Mouse (Mus musculus) testis, adult 2 months (tissue): ENCODE data around the gene Dyx1c1. TPM values are rescaled to one million over a fixed set of nuclear protein-coding genes. Genes with fewer than 3 reads are reported as not detected.

Experiments used
- H3K27ac ChIP-seq: fragments of 200-500 bp; 2 replicates; pipeline ENCODE4 v1.5.1; 2012; ENCODE audit warnings: low read depth, low read length; ENCODE audit not compliant: control insufficient read depth, insufficient read depth
- H3K27me3 ChIP-seq: fragments of 200-500 bp; 2 replicates; pipeline ENCODE4 v1.6.1; 2012; ENCODE audit warnings: mild to moderate bottlenecking, low read length, moderate library complexity; ENCODE audit not compliant: control insufficient read depth, insufficient read depth
- H3K36me3 ChIP-seq: fragments of 200-500 bp; 2 replicates; pipeline ENCODE4 v1.6.1; 2012; ENCODE audit warnings: mild to moderate bottlenecking, low read length; ENCODE audit not compliant: control insufficient read depth, insufficient read depth
- H3K4me1 ChIP-seq: fragments of 200-500 bp; 2 replicates; pipeline ENCODE4 v1.6.1; 2012; ENCODE audit warnings: low read length; ENCODE audit not compliant: control insufficient read depth, insufficient read depth
- H3K4me3 ChIP-seq: fragments of 200-500 bp; 2 replicates; pipeline ENCODE4 v1.5.1; 2012; ENCODE audit warnings: low read depth, mild to moderate bottlenecking, low read length, moderate library complexity, mixed read lengths; ENCODE audit not compliant: control insufficient read depth
- CTCF ChIP-seq: fragments of 200-500 bp; IDR thresholded peaks from 2 replicates; pipeline ENCODE4 v1.5.1; 2012; ENCODE audit warnings: low read depth, mild to moderate bottlenecking, inconsistent platforms, low read length, moderate library complexity; ENCODE audit not compliant: control insufficient read depth, insufficient read depth, insufficient replicate concordance
- POLR2A ChIP-seq: fragments of 200-500 bp; IDR thresholded peaks from 2 replicates; pipeline ENCODE4 v1.6.1; 2012; ENCODE audit warnings: low read depth, mild to moderate bottlenecking, inconsistent platforms, low read length, moderate library complexity; ENCODE audit not compliant: control insufficient read depth
- polyA plus RNA-seq: library from polyadenylated mRNA; depleted of rRNA; stranded (reverse); fragments of >200 nt; gene quantifications from 2 replicates; pipeline ENCODE4 v1.2.3, GENCODE M21; 2012

The Dyx1c1 gene
- polyA plus RNA-seq, 1 experiment, result 13.5 TPM

- H3K4me3 ChIP-seq, result no peak overlapping the region
- no peak overlapping the region for H3K27ac ChIP-seq
- no peaks in the 10 kb centered on the region for H3K36me3 ChIP-seq
- H3K27me3 ChIP-seq, result no peaks in the 10 kb centered on the region
- TF ChIP-seq POLR2A (no peak), CTCF (no peak)
- H3K4me1 ChIP-seq, result no peaks in the 10 kb centered on the region
These were observed 27.3 kb upstream of the Dyx1c1 start for GRCm38 (mm10) chr9:72931166-72931790.

GRCm38 (mm10) chr9:72935309-72935708 lies 23.3 kb upstream of the Dyx1c1 start:
- no peaks in the 10 kb centered on the region for H3K4me1 ChIP-seq
- no peaks in the 10 kb centered on the region for H3K27me3 ChIP-seq
- H3K36me3 ChIP-seq, result no peaks in the 10 kb centered on the region
- TF ChIP-seq CTCF, result peak; percentile 26; the same call in 1 of the 2 replicates
- no peak for TF ChIP-seq POLR2A
- no peak overlapping the region for H3K27ac ChIP-seq
- H3K4me3 ChIP-seq, result no peak overlapping the region

GRCm38 (mm10) chr9:72936301-72936700 lies 22.3 kb upstream of the Dyx1c1 start:
- H3K4me3 ChIP-seq, result no peak overlapping the region
- no peaks in the 10 kb centered on the region for H3K36me3 ChIP-seq
- H3K27ac ChIP-seq, result no peak overlapping the region
- no peaks in the 10 kb centered on the region for H3K4me1 ChIP-seq
- H3K27me3 ChIP-seq, result no peaks in the 10 kb centered on the region
- no peak for TF ChIP-seq CTCF
- TF ChIP-seq POLR2A, result no peak

- peak; percentile 30; the same call in 1 of the 2 replicates for TF ChIP-seq CTCF
- no peak for TF ChIP-seq POLR2A
- Histone ChIP-seq H3K4me1 (peaks cover 6% of the 10 kb centered on the region), H3K27ac (no peak overlapping the region), H3K27me3 (no peaks in the 10 kb centered on the region), H3K4me3 (no peak overlapping the region), H3K36me3 (no peaks in the 10 kb centered on the region)
These were observed 15.2 kb upstream of the Dyx1c1 start for GRCm38 (mm10) chr9:72943424-72943823.

GRCm38 (mm10) chr9:72944286-72944685 lies 14.3 kb upstream of the Dyx1c1 start:
- Histone ChIP-seq H3K36me3 (no peaks in the 10 kb centered on the region), H3K4me3 (no peak overlapping the region), H3K4me1 (peaks cover 6% of the 10 kb centered on the region), H3K27me3 (no peaks in the 10 kb centered on the region), H3K27ac (no peak overlapping the region)
- TF ChIP-seq POLR2A (no peak), CTCF (no peak)

GRCm38 (mm10) chr9:72947010-72947409 lies 11.6 kb upstream of the Dyx1c1 start:
- no peak overlapping the region for H3K27ac ChIP-seq
- no peak overlapping the region for H3K4me3 ChIP-seq
- H3K4me1 ChIP-seq, result peaks cover 6% of the 10 kb centered on the region
- no peaks in the 10 kb centered on the region for H3K36me3 ChIP-seq
- TF ChIP-seq CTCF, result no peak
- no peak for TF ChIP-seq POLR2A
- H3K27me3 ChIP-seq, result no peaks in the 10 kb centered on the region

- Histone ChIP-seq H3K27me3 (no peaks in the 10 kb centered on the region), H3K4me3 (no peak overlapping the region), H3K36me3 (no peaks in the 10 kb centered on the region), H3K4me1 (peaks cover 6% of the 10 kb centered on the region), H3K27ac (no peak overlapping the region)
- TF ChIP-seq POLR2A (no peak), CTCF (no peak)
These were observed 9.0 kb upstream of the Dyx1c1 start for GRCm38 (mm10) chr9:72949572-72949971.

- no peak overlapping the region for H3K4me3 ChIP-seq
- no peaks in the 10 kb centered on the region for H3K27me3 ChIP-seq
- H3K27ac ChIP-seq, result no peak overlapping the region
- no peaks in the 10 kb centered on the region for H3K36me3 ChIP-seq
- TF ChIP-seq CTCF (no peak), POLR2A (no peak)
- H3K4me1 ChIP-seq, result peaks cover 4% of the 10 kb centered on the region; the same call in 1 of the 2 replicates
These were observed 3.8 kb upstream of the Dyx1c1 start for GRCm38 (mm10) chr9:72954746-72955145.
